Mouse (Mus musculus): Measurements from ENCODE around the gene Slc5a8. TPM values are rescaled to one million over a fixed set of nuclear protein-coding genes. Genes with fewer than 3 reads are reported as not detected.

The Slc5a8 gene
- polyA plus RNA-seq (2014; fragmentation: Nextera tagmentation; extraction: Ambion mirVana): 0.34 and 0.68 TPM in 2 replicates

GRCm38 (mm10) chr10:88885632-88886090, at the start of gene Slc5a8:
Gene Slc5a8, plus strand, starts transcription at chr10:88885992.
- H3K4me1 ChIP-seq (ENCODE audit: control insufficient read depth, insufficient read depth, low read length): no peaks in the 10 kb centered on the region
- H3K27me3 ChIP-seq (replicated peaks; ENCODE audit: control insufficient read depth, insufficient read depth, low read length): peaks cover 31% of the 10 kb centered on the region
- H3K4me3 ChIP-seq (ENCODE audit: low read depth, low read length): peak within 1 kb of the TSS; percentile 32
- WGBS: 5% methylated on average over 31 of the region's 31 CpGs
- DNase-seq (ENCODE audit: low spot score) (peak; percentile 3), ATAC-seq (ENCODE audit: low read depth) (peak; percentile 18; the same call in 1 of the 2 replicates)
- H3K9me3 ChIP-seq (ENCODE audit: control insufficient read depth, low read length): peaks cover 7% of the 10 kb centered on the region; the same call in 1 of the 2 replicates
- H3K4me2 ChIP-seq (ENCODE audit: low read depth, low read length): peak within 1 kb of the TSS; percentile 55
- H3K9ac ChIP-seq (ENCODE audit: low read depth, low read length): no peak within 1 kb of the TSS
- no peak within 1 kb of the TSS for H3K27ac ChIP-seq (replicated peaks; ENCODE audit: low read depth, low read length)
- no peaks in the 10 kb centered on the region for H3K36me3 ChIP-seq (ENCODE audit: control insufficient read depth, insufficient read depth, low read length)

GRCm38 (mm10) chr10:88848876-88849476, 36.8 kb upstream of the Slc5a8 start:
- peak; percentile 2 for DNase-seq (ENCODE audit: low spot score)
- H3K36me3 ChIP-seq (ENCODE audit: control insufficient read depth, insufficient read depth, low read length): no peaks in the 10 kb centered on the region
- 53% methylated on average over 7 of the region's 7 CpGs for WGBS

GRCm38 (mm10) chr10:88849976-88850375, 35.8 kb upstream of the Slc5a8 start:
- Histone ChIP-seq H3K4me2 (ENCODE audit: low read depth, low read length) (no peak overlapping the region), H3K4me1 (ENCODE audit: control insufficient read depth, insufficient read depth, low read length) (no peaks in the 10 kb centered on the region), H3K4me3 (ENCODE audit: low read depth, low read length) (no peak overlapping the region), H3K27ac (replicated peaks; ENCODE audit: low read depth, low read length) (no peak overlapping the region), H3K9ac (ENCODE audit: low read depth, low read length) (no peak overlapping the region), H3K9me3 (ENCODE audit: control insufficient read depth, low read length) (no peaks in the 10 kb centered on the region), H3K27me3 (replicated peaks; ENCODE audit: control insufficient read depth, insufficient read depth, low read length) (no peaks in the 10 kb centered on the region), H3K36me3 (ENCODE audit: control insufficient read depth, insufficient read depth, low read length) (no peaks in the 10 kb centered on the region)
- DNase-seq (ENCODE audit: low spot score) (peak; percentile 1), ATAC-seq (ENCODE audit: low read depth) (no peak)
- WGBS: 82% methylated on average over 4 of the region's 4 CpGs

More at GRCm38 (mm10) chr10:88848876-88849476, 36.8 kb upstream of the Slc5a8 start:
- Histone ChIP-seq H3K27me3 (replicated peaks; ENCODE audit: control insufficient read depth, insufficient read depth, low read length) (no peaks in the 10 kb centered on the region), H3K4me1 (ENCODE audit: control insufficient read depth, insufficient read depth, low read length) (no peaks in the 10 kb centered on the region), H3K4me3 (ENCODE audit: low read depth, low read length) (no peak overlapping the region), H3K9me3 (ENCODE audit: control insufficient read depth, low read length) (no peaks in the 10 kb centered on the region), H3K27ac (replicated peaks; ENCODE audit: low read depth, low read length) (no peak overlapping the region), H3K4me2 (ENCODE audit: low read depth, low read length) (no peak overlapping the region), H3K9ac (ENCODE audit: low read depth, low read length) (no peak overlapping the region)
- no peak for ATAC-seq (ENCODE audit: low read depth)

GRCm38 (mm10) chr10:88853326-88853725, 32.5 kb upstream of the Slc5a8 start:
- no peak overlapping the region for H3K4me2 ChIP-seq (ENCODE audit: low read depth, low read length)
- ATAC-seq (ENCODE audit: low read depth) (no peak), DNase-seq (ENCODE audit: low spot score) (no peak)
- no peak overlapping the region for H3K9ac ChIP-seq (ENCODE audit: low read depth, low read length)
- H3K9me3 ChIP-seq (ENCODE audit: control insufficient read depth, low read length): no peaks in the 10 kb centered on the region
- no peaks in the 10 kb centered on the region for H3K4me1 ChIP-seq (ENCODE audit: control insufficient read depth, insufficient read depth, low read length)
- no peak overlapping the region for H3K27ac ChIP-seq (replicated peaks; ENCODE audit: low read depth, low read length)
- 83% methylated on average over 7 of the region's 7 CpGs for WGBS
- no peaks in the 10 kb centered on the region for H3K27me3 ChIP-seq (replicated peaks; ENCODE audit: control insufficient read depth, insufficient read depth, low read length)
- H3K4me3 ChIP-seq (ENCODE audit: low read depth, low read length): no peak overlapping the region
- H3K36me3 ChIP-seq (ENCODE audit: control insufficient read depth, insufficient read depth, low read length): no peaks in the 10 kb centered on the region

- no peak for ATAC-seq (ENCODE audit: low read depth)
- Histone ChIP-seq H3K9me3 (ENCODE audit: control insufficient read depth, low read length) (no peaks in the 10 kb centered on the region), H3K27me3 (replicated peaks; ENCODE audit: control insufficient read depth, insufficient read depth, low read length) (no peaks in the 10 kb centered on the region), H3K9ac (ENCODE audit: low read depth, low read length) (no peak overlapping the region), H3K4me1 (ENCODE audit: control insufficient read depth, insufficient read depth, low read length) (no peaks in the 10 kb centered on the region), H3K36me3 (ENCODE audit: control insufficient read depth, insufficient read depth, low read length) (no peaks in the 10 kb centered on the region), H3K27ac (replicated peaks; ENCODE audit: low read depth, low read length) (no peak overlapping the region), H3K4me2 (ENCODE audit: low read depth, low read length) (no peak overlapping the region), H3K4me3 (ENCODE audit: low read depth, low read length) (no peak overlapping the region)
- no peak for DNase-seq (ENCODE audit: low spot score)
- WGBS: 66% methylated on average over 3 of the region's 3 CpGs
These were observed 24.9 kb upstream of the Slc5a8 start for GRCm38 (mm10) chr10:88860911-88861310.

- Histone ChIP-seq H3K27me3 (replicated peaks; ENCODE audit: control insufficient read depth, insufficient read depth, low read length) (no peaks in the 10 kb centered on the region), H3K27ac (replicated peaks; ENCODE audit: low read depth, low read length) (no peak overlapping the region), H3K9me3 (ENCODE audit: control insufficient read depth, low read length) (no peaks in the 10 kb centered on the region), H3K4me2 (ENCODE audit: low read depth, low read length) (no peak overlapping the region), H3K9ac (ENCODE audit: low read depth, low read length) (no peak overlapping the region), H3K36me3 (ENCODE audit: control insufficient read depth, insufficient read depth, low read length) (no peaks in the 10 kb centered on the region), H3K4me3 (ENCODE audit: low read depth, low read length) (no peak overlapping the region), H3K4me1 (ENCODE audit: control insufficient read depth, insufficient read depth, low read length) (no peaks in the 10 kb centered on the region)
- ATAC-seq (ENCODE audit: low read depth) (no peak), DNase-seq (ENCODE audit: low spot score) (no peak)
These were observed 24.4 kb upstream of the Slc5a8 start for GRCm38 (mm10) chr10:88861416-88861815.

- H3K4me2 ChIP-seq (ENCODE audit: low read depth, low read length): no peak overlapping the region
- no peaks in the 10 kb centered on the region for H3K36me3 ChIP-seq (ENCODE audit: control insufficient read depth, insufficient read depth, low read length)
- no peak overlapping the region for H3K9ac ChIP-seq (ENCODE audit: low read depth, low read length)
- H3K4me1 ChIP-seq (ENCODE audit: control insufficient read depth, insufficient read depth, low read length): no peaks in the 10 kb centered on the region
- DNase-seq (ENCODE audit: low spot score): no peak
- H3K4me3 ChIP-seq (ENCODE audit: low read depth, low read length): no peak overlapping the region
- 96% methylated on average over 5 of the region's 5 CpGs for WGBS
- no peak for ATAC-seq (ENCODE audit: low read depth)
- H3K9me3 ChIP-seq (ENCODE audit: control insufficient read depth, low read length): no peaks in the 10 kb centered on the region
- no peaks in the 10 kb centered on the region for H3K27me3 ChIP-seq (replicated peaks; ENCODE audit: control insufficient read depth, insufficient read depth, low read length)
- H3K27ac ChIP-seq (replicated peaks; ENCODE audit: low read depth, low read length): no peak overlapping the region
These were observed 23.5 kb upstream of the Slc5a8 start for GRCm38 (mm10) chr10:88862293-88862692.

- Histone ChIP-seq H3K4me2 (ENCODE audit: low read depth, low read length) (no peak overlapping the region), H3K4me1 (ENCODE audit: control insufficient read depth, insufficient read depth, low read length) (no peaks in the 10 kb centered on the region), H3K36me3 (ENCODE audit: control insufficient read depth, insufficient read depth, low read length) (no peaks in the 10 kb centered on the region), H3K9me3 (ENCODE audit: control insufficient read depth, low read length) (no peaks in the 10 kb centered on the region), H3K9ac (ENCODE audit: low read depth, low read length) (no peak overlapping the region), H3K27me3 (replicated peaks; ENCODE audit: control insufficient read depth, insufficient read depth, low read length) (no peaks in the 10 kb centered on the region), H3K27ac (replicated peaks; ENCODE audit: low read depth, low read length) (no peak overlapping the region), H3K4me3 (ENCODE audit: low read depth, low read length) (no peak overlapping the region)
- 68% methylated on average over 2 of the region's 2 CpGs for WGBS
- ATAC-seq (ENCODE audit: low read depth): no peak
- no peak for DNase-seq (ENCODE audit: low spot score)
These were observed 19.8 kb upstream of the Slc5a8 start for GRCm38 (mm10) chr10:88866017-88866416.

- Histone ChIP-seq H3K9ac (ENCODE audit: low read depth, low read length) (no peak overlapping the region), H3K4me1 (ENCODE audit: control insufficient read depth, insufficient read depth, low read length) (no peaks in the 10 kb centered on the region), H3K27me3 (replicated peaks; ENCODE audit: control insufficient read depth, insufficient read depth, low read length) (no peaks in the 10 kb centered on the region), H3K27ac (replicated peaks; ENCODE audit: low read depth, low read length) (no peak overlapping the region), H3K9me3 (ENCODE audit: control insufficient read depth, low read length) (no peaks in the 10 kb centered on the region), H3K36me3 (ENCODE audit: control insufficient read depth, insufficient read depth, low read length) (no peaks in the 10 kb centered on the region), H3K4me3 (ENCODE audit: low read depth, low read length) (no peak overlapping the region), H3K4me2 (ENCODE audit: low read depth, low read length) (no peak overlapping the region)
- no peak for ATAC-seq (ENCODE audit: low read depth)
- DNase-seq (ENCODE audit: low spot score): no peak
- 64% methylated on average over 5 of the region's 5 CpGs for WGBS
These were observed 10.9 kb upstream of the Slc5a8 start for GRCm38 (mm10) chr10:88874870-88875269.

Data from embryonic facial prominence, embryonic 14.5 days (tissue).